In the genomic region with DNA sequence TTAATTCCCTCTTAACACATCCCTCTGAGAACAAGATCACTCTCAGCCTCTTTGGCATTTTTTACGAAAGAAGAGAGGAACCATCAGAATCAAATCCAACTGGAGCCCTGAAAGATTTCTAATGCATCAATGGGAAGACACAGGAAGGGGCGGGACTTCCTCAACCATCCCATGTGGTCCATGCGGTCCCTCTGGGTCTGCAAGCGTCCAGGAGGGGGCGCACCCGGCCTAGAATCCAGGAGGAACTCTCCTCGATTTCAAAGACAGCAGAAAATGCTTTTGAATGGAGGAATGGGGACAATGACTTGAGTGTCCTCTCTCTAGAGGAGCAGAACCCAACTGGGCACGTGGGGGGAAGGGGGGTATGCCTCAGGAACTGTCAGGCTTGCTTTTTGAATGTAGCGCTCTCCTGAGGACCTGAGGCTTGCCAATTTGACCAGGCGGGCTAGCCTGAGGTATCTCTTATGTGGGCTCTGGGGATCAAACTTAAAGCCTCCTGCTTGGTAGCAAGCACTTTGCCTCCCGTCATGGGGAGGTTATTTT, we compare ENCODE assay signal across 8 mouse cellular contexts.
A peak's percentile ranks its signal among the peaks of the same experiment; 100 is the strongest.
DNase-seq lines count a peak whose midpoint lies in the region; ATAC-seq and TF ChIP-seq lines count a peak whose summit lies in the region.

No protein-coding gene starts in this region.

- no peaks in the 10 kb centered on the region for H3K27me3 ChIP-seq in forebrain, embryonic 15.5 days
- H3K27me3 ChIP-seq in hindbrain, embryonic 10.5 days (ENCODE audit: insufficient read depth, poor library complexity, severe bottlenecking), result no peaks in the 10 kb centered on the region

- no peaks in the 10 kb centered on the region for H3K9me3 ChIP-seq in ES-E14 (ENCODE audit: control insufficient read depth, insufficient read depth, low read depth, low read length)
- H3K9me3 ChIP-seq in forebrain, embryonic 15.5 days, result 0 out of 2 replicates have a peak, but pooled peaks cover 3% of the 10 kb centered on the region
- peaks cover 11% of the 10 kb centered on the region for H3K9me3 ChIP-seq in hindbrain, embryonic 10.5 days

- no peak overlapping the region for H3K4me2 ChIP-seq in forebrain, embryonic 15.5 days (replicated peaks)

- H3K9ac ChIP-seq in ES-E14 (ENCODE audit: insufficient read depth, low read depth, low read length, poor library complexity, severe bottlenecking), result no peak overlapping the region; the same call in 1 of the 2 replicates
- H3K9ac ChIP-seq in forebrain, embryonic 15.5 days (replicated peaks), result no peak overlapping the region

- in situ Hi-C loops in ES-E14 (cut with MboI; ENCODE audit: low sequenced_read_pairs in 2 of 2, unreplicated experiment in 2 of 2), result loop anchor here in 1 of 2 experiments (10.0 kb wide), 1 partner anchor 83 kb away; no protein-coding TSS in a partner anchor

- WGBS in forebrain, embryonic 15.5 days, result 26% methylated on average over 11 of the region's 11 CpGs
- WGBS in hindbrain, embryonic 10.5 days, result 29% methylated on average over 11 of the region's 11 CpGs

- H3K27ac ChIP-seq in ES-E14 (ENCODE audit: insufficient read depth, low read depth, low read length, poor library complexity, severe bottlenecking), result no peak overlapping the region
- no peak overlapping the region for H3K27ac ChIP-seq in forebrain, embryonic 15.5 days (replicated peaks)
- H3K27ac ChIP-seq in hindbrain, embryonic 10.5 days, result peak overlapping the region; percentile 77

- H3K4me3 ChIP-seq in ES-E14 (ENCODE audit: insufficient read depth in 1 of 2, low read depth in 1 of 2, low read length in 2 of 2, poor library complexity in 1 of 2, severe bottlenecking in 1 of 2), result no peak overlapping the region
- H3K4me3 ChIP-seq in forebrain, embryonic 15.5 days, result no peak overlapping the region
- H3K4me3 ChIP-seq in hindbrain, embryonic 10.5 days, result no peak overlapping the region

- peak; percentile 93 for DNase-seq in ES-E14 (ENCODE audit: low read depth, low spot score)
- peak; percentile 66 for DNase-seq in c-Kit-positive CD71-positive TER-119-negative erythroid progenitor cells, embryonic 14.5 days (ENCODE audit: low read depth)
- peak; percentile 90 for DNase-seq in hindbrain, embryonic 10.5 days (ENCODE audit: low spot score)
- DNase-seq in layer of hippocampus, adult 8-10 months (ENCODE audit: low spot score in 2 of 2), result peak; percentile 69 to 80
- peak; percentile 82 for DNase-seq in lung, postnatal 25 days (ENCODE audit: low spot score)
- peak; percentile 76 to 78 for DNase-seq in right cerebral cortex, adult 2 months (ENCODE audit: low spot score in 2 of 2)
- peak; percentile 90 for DNase-seq in urinary bladder, postnatal 14 days (ENCODE audit: low spot score)

- peaks cover 2% of the 10 kb centered on the region; the same call in 1 of the 2 replicates for H3K36me3 ChIP-seq in ES-E14 (ENCODE audit: control insufficient read depth, insufficient read depth, low read length, poor library complexity, severe bottlenecking)
- peaks cover 31% of the 10 kb centered on the region for H3K36me3 ChIP-seq in forebrain, embryonic 15.5 days
- peaks cover 81% of the 10 kb centered on the region for H3K36me3 ChIP-seq in hindbrain, embryonic 10.5 days

- H3K4me1 ChIP-seq in ES-E14 (ENCODE audit: control insufficient read depth in 2 of 2, insufficient read depth in 2 of 2, low read length in 2 of 2, poor library complexity in 1 of 2), result no peaks in the 10 kb centered on the region
- 0 out of 2 replicates have a peak, but pooled peaks cover 5% of the 10 kb centered on the region for H3K4me1 ChIP-seq in forebrain, embryonic 15.5 days
- peaks cover 19% of the 10 kb centered on the region for H3K4me1 ChIP-seq in hindbrain, embryonic 10.5 days (replicated peaks)

- 0 out of 2 replicates have a peak, but pooled peaks have one; percentile 48 for ATAC-seq in forebrain, embryonic 15.5 days (replicated peaks)

TF ChIP-seq in ES-E14, 5 proteins besides CTCF, POLR2A, EP300 and RAD21:
- TF ChIP-seq ZC3H11A (IDR thresholded peaks at IDR 0.05; ENCODE audit: borderline replicate concordance, low read depth, low read length) (peak; percentile 96), HCFC1 (IDR thresholded peaks at IDR 0.05; ENCODE audit: borderline replicate concordance, insufficient read depth, low read length) (no peak)
